ENCODE assay signal across 1 mouse cellular context in genomic region chr17:23802746-23803365, GRCm38 (mm10).
TF ChIP-seq lines count a peak whose summit lies in the region.

No protein-coding gene starts in this region.

TF ChIP-seq in CH12.LX, 34 proteins besides CTCF, POLR2A, EP300 and RAD21:
- peak; percentile 97 for TF ChIP-seq MAZ (IDR thresholded peaks at IDR 0.05; ENCODE audit: low read depth, low read length)
- TF ChIP-seq NRF1 (IDR thresholded peaks at IDR 0.05; ENCODE audit: low read depth, low read length): peak; percentile 85
- TF ChIP-seq ZKSCAN1 (IDR thresholded peaks at IDR 0.05; ENCODE audit: borderline replicate concordance, low read depth, low read length): no peak
- no peak for TF ChIP-seq USF2 (conservative IDR thresholded peaks at IDR 0.05; ENCODE audit: low read depth, low read length)
- TF ChIP-seq HCFC1 (IDR thresholded peaks at IDR 0.05; ENCODE audit: low read depth, low read length): peak; percentile 95
- no peak for TF ChIP-seq SMC3 (IDR thresholded peaks at IDR 0.05; ENCODE audit: low read depth, low read length)
- no peak for TF ChIP-seq RCOR1 (conservative IDR thresholded peaks at IDR 0.05; ENCODE audit: low read depth, low read length)
- TF ChIP-seq GABPA (IDR thresholded peaks at IDR 0.05; ENCODE audit: insufficient replicate concordance, low read depth, low read length): peak; percentile 41; the same call in 1 of the 2 replicates
- no peak; the same call in 1 of the 2 replicates for TF ChIP-seq CHD1 (IDR thresholded peaks at IDR 0.05; ENCODE audit: low read depth, low read length)
- TF ChIP-seq IRF4 (IDR thresholded peaks at IDR 0.05; ENCODE audit: low read depth, low read length): peak; percentile 87; the same call in 1 of the 2 replicates
- TF ChIP-seq TBP (conservative IDR thresholded peaks at IDR 0.05; ENCODE audit: low read depth, low read length): peak; percentile 56
- peak; percentile 80 for TF ChIP-seq ELF1 (IDR thresholded peaks at IDR 0.05; ENCODE audit: low read depth, low read length)
- 0 out of 2 replicates have a peak, but pooled peaks have one; percentile 13 for TF ChIP-seq JUN (IDR thresholded peaks at IDR 0.05; ENCODE audit: insufficient read depth, low read depth, low read length)
- no peak for TF ChIP-seq ETS1 (conservative IDR thresholded peaks at IDR 0.05; ENCODE audit: low read depth, low read length)
- peak; percentile 80 for TF ChIP-seq SIN3A (IDR thresholded peaks at IDR 0.05; ENCODE audit: low read length)
- TF ChIP-seq UBTF (IDR thresholded peaks at IDR 0.05; ENCODE audit: low read depth, low read length): no peak; the same call in 1 of the 2 replicates
- TF ChIP-seq POLR2AphosphoS2 (IDR thresholded peaks at IDR 0.05; ENCODE audit: low read depth, low read length): peak; percentile 65; the same call in 1 of the 2 replicates
- peak; percentile 94 for TF ChIP-seq CHD2 (IDR thresholded peaks at IDR 0.05; ENCODE audit: low read length)
- no peak for TF ChIP-seq ZC3H11A (IDR thresholded peaks at IDR 0.05; ENCODE audit: low read depth, low read length)
- peak; percentile 91 for TF ChIP-seq KAT2A (IDR thresholded peaks at IDR 0.05; ENCODE audit: insufficient replicate concordance, low read length)
- peak; percentile 76 for TF ChIP-seq MXI1 (IDR thresholded peaks at IDR 0.05; ENCODE audit: low read depth, low read length)
- peak; percentile 68 for TF ChIP-seq TCF12 (IDR thresholded peaks at IDR 0.05; ENCODE audit: low read depth, low read length)
- no peak for TF ChIP-seq E2F4 (IDR thresholded peaks at IDR 0.05; ENCODE audit: insufficient replicate concordance, low read depth, low read length)
- TF ChIP-seq MYC (IDR thresholded peaks at IDR 0.05; ENCODE audit: low read depth, low read length): peak; percentile 91; the same call in 1 of the 2 replicates
- TF ChIP-seq MAX (IDR thresholded peaks at IDR 0.05; ENCODE audit: low read length): peak; percentile 75
- peak; percentile 99 for TF ChIP-seq ZNF384 (IDR thresholded peaks at IDR 0.05; ENCODE audit: low read depth, low read length)
- peak; percentile 68 for TF ChIP-seq BHLHE40 (IDR thresholded peaks at IDR 0.05; ENCODE audit: low read depth, low read length)
- TF ChIP-seq MAFK (IDR thresholded peaks at IDR 0.05; ENCODE audit: insufficient replicate concordance, low read length): peak; percentile 53; the same call in 1 of the 2 replicates
- TF ChIP-seq USF1 (IDR thresholded peaks at IDR 0.05; ENCODE audit: low read depth, low read length): no peak
- no peak for TF ChIP-seq PAX5 (IDR thresholded peaks at IDR 0.05; ENCODE audit: low read length)
- TF ChIP-seq ZMIZ1 (IDR thresholded peaks at IDR 0.05; ENCODE audit: low read depth, low read length): peak; percentile 37
- TF ChIP-seq MEF2A (IDR thresholded peaks at IDR 0.05; ENCODE audit: borderline replicate concordance, low read depth, low read length): peak; percentile 57
- peak; percentile 63 for TF ChIP-seq NELFE (IDR thresholded peaks at IDR 0.05; ENCODE audit: low read depth, low read length)
- no peak for TF ChIP-seq JUND (conservative IDR thresholded peaks at IDR 0.05; ENCODE audit: low read depth, low read length)
